In genomic region chr1:59524071-59524470, GRCm38 (mm10) we compare ENCODE assay signal across 9 mouse cellular contexts. TPM values are rescaled to one million over a fixed set of nuclear protein-coding genes. Genes with fewer than 3 reads are reported as not detected.
DNase-seq lines count a peak whose midpoint lies in the region; ATAC-seq and TF ChIP-seq lines count a peak whose summit lies in the region.
"Had no signal": no experiment of that assay in that cellular context is flagged by ENCODE, and none has a peak within 500 bp of the region (broad histone marks: within the 10 kb centered on the region; RNA-seq: fewer than 3 reads in every experiment).

No protein-coding gene starts in this region.

- TF ChIP-seq EP300 in stomach, postnatal 0 days (optimal IDR thresholded peaks at IDR 0.05), result no peak

- no peak for TF ChIP-seq CTCF in stomach, postnatal 0 days (IDR thresholded peaks at IDR 0.05; ENCODE audit: low read depth)

- H3K27me3 ChIP-seq in lung, embryonic 15.5 days, result no peaks in the 10 kb centered on the region
- H3K27me3 ChIP-seq in forebrain, embryonic 11.5 days (ENCODE audit: control insufficient read depth, insufficient read depth, low read length), result no peaks in the 10 kb centered on the region
- H3K27me3 ChIP-seq in limb, embryonic 14.5 days (ENCODE audit: control insufficient read depth, insufficient read depth, low read length), result no peaks in the 10 kb centered on the region
- no peaks in the 10 kb centered on the region for H3K27me3 ChIP-seq in stomach, postnatal 0 days (ENCODE audit: control insufficient read depth, insufficient read depth, low read length)
- H3K27me3 ChIP-seq in heart, embryonic 11.5 days (ENCODE audit: control insufficient read depth, insufficient read depth, low read length), result no peaks in the 10 kb centered on the region

- no peak overlapping the region for H3K4me3 ChIP-seq in lung, embryonic 15.5 days
- H3K4me3 ChIP-seq in forebrain, embryonic 11.5 days (ENCODE audit: low read depth, low read length), result no peak overlapping the region
- no peak overlapping the region for H3K4me3 ChIP-seq in limb, embryonic 14.5 days (replicated peaks; ENCODE audit: low read length)
- H3K4me3 ChIP-seq in stomach, postnatal 0 days (ENCODE audit: low read depth, low read length), result no peak overlapping the region
- no peak overlapping the region for H3K4me3 ChIP-seq in heart, embryonic 11.5 days (ENCODE audit: low read depth, low read length)

- no peaks in the 10 kb centered on the region for H3K9me3 ChIP-seq in lung, embryonic 15.5 days
- H3K9me3 ChIP-seq in forebrain, embryonic 11.5 days (ENCODE audit: control insufficient read depth, low read length), result no peaks in the 10 kb centered on the region
- no peaks in the 10 kb centered on the region for H3K9me3 ChIP-seq in limb, embryonic 14.5 days (ENCODE audit: control insufficient read depth, low read length)
- H3K9me3 ChIP-seq in stomach, postnatal 0 days (ENCODE audit: control insufficient read depth, low read length), result no peaks in the 10 kb centered on the region
- no peaks in the 10 kb centered on the region for H3K9me3 ChIP-seq in heart, embryonic 11.5 days (replicated peaks; ENCODE audit: control insufficient read depth, low read length)

- H3K4me2 ChIP-seq in lung, embryonic 15.5 days, result no peak overlapping the region
- no peak overlapping the region for H3K4me2 ChIP-seq in forebrain, embryonic 11.5 days (ENCODE audit: low read depth, low read length, severe bottlenecking)
- H3K4me2 ChIP-seq in limb, embryonic 14.5 days (replicated peaks; ENCODE audit: low read depth, low read length, severe bottlenecking), result no peak overlapping the region
- H3K4me2 ChIP-seq in stomach, postnatal 0 days (replicated peaks; ENCODE audit: low read depth), result no peak overlapping the region
- H3K4me2 ChIP-seq in heart, embryonic 11.5 days, result no peak overlapping the region

- no peak for TF ChIP-seq POLR2A in limb, embryonic 14.5 days (IDR thresholded peaks at IDR 0.05; ENCODE audit: borderline replicate concordance, extremely low read depth, insufficient read depth, insufficient read length)

- H3K27ac ChIP-seq in lung, embryonic 15.5 days, result 0 out of 2 replicates have a peak overlapping the region, but pooled peaks have one; percentile 19
- H3K27ac ChIP-seq in forebrain, embryonic 11.5 days (ENCODE audit: low read depth, low read length), result no peak overlapping the region
- 0 out of 2 replicates have a peak overlapping the region, but pooled peaks have one; percentile 33 for H3K27ac ChIP-seq in limb, embryonic 14.5 days (replicated peaks; ENCODE audit: low read depth, low read length)
- 0 out of 2 replicates have a peak overlapping the region, but pooled peaks have one; percentile 13 for H3K27ac ChIP-seq in stomach, postnatal 0 days (replicated peaks)
- H3K27ac ChIP-seq in heart, embryonic 11.5 days (ENCODE audit: low read depth, low read length), result no peak overlapping the region

- peaks cover 23% of the 10 kb centered on the region for H3K4me1 ChIP-seq in lung, embryonic 15.5 days
- peaks cover 10% of the 10 kb centered on the region; the same call in 1 of the 2 replicates for H3K4me1 ChIP-seq in forebrain, embryonic 11.5 days (replicated peaks; ENCODE audit: control insufficient read depth, insufficient read depth, low read length)
- H3K4me1 ChIP-seq in limb, embryonic 14.5 days (ENCODE audit: control insufficient read depth, insufficient read depth, low read length), result peaks cover 21% of the 10 kb centered on the region
- no peaks in the 10 kb centered on the region; the same call in 1 of the 2 replicates for H3K4me1 ChIP-seq in stomach, postnatal 0 days (replicated peaks; ENCODE audit: control insufficient read depth, insufficient read depth)
- peaks cover 5% of the 10 kb centered on the region for H3K4me1 ChIP-seq in heart, embryonic 11.5 days (ENCODE audit: control insufficient read depth, insufficient read depth, low read length)

- no peak for ATAC-seq in lung, embryonic 15.5 days (ENCODE audit: borderline replicate concordance, extremely low read depth, low FRiP score, low TSS enrichment)
- ATAC-seq in forebrain, embryonic 11.5 days (replicated peaks; ENCODE audit: low FRiP score), result peak; percentile 46; the same call in 1 of the 2 replicates
- ATAC-seq in limb, embryonic 14.5 days (ENCODE audit: low FRiP score, low read depth), result no peak
- no peak for ATAC-seq in stomach, postnatal 0 days (ENCODE audit: low FRiP score, low TSS enrichment)
- ATAC-seq in heart, embryonic 11.5 days (replicated peaks; ENCODE audit: insufficient number of reproducible peaks, low FRiP score, low TSS enrichment), result no peak
- no peak for ATAC-seq in granulocyte monocyte progenitor cell, adult 5-6 weeks (replicated peaks; ENCODE audit: poor library complexity, severe bottlenecking)
- ATAC-seq: activated CD4-positive, CD25-positive, alpha-beta regulatory T cell, adult 4 months had no signal

- no peaks in the 10 kb centered on the region for H3K36me3 ChIP-seq in lung, embryonic 15.5 days
- H3K36me3 ChIP-seq in forebrain, embryonic 11.5 days (ENCODE audit: control insufficient read depth, insufficient read depth, low read length), result no peaks in the 10 kb centered on the region
- H3K36me3 ChIP-seq in limb, embryonic 14.5 days (ENCODE audit: control insufficient read depth, insufficient read depth, low read length), result no peaks in the 10 kb centered on the region
- H3K36me3 ChIP-seq in stomach, postnatal 0 days (ENCODE audit: control insufficient read depth, insufficient read depth, low read length), result no peaks in the 10 kb centered on the region
- no peaks in the 10 kb centered on the region for H3K36me3 ChIP-seq in heart, embryonic 11.5 days (ENCODE audit: control insufficient read depth, insufficient read depth, low read length)

- DNase-seq in lung, postnatal 4 days, result no peak
- no peak for DNase-seq in forebrain, embryonic 11.5 days (ENCODE audit: low spot score)
- no peak for DNase-seq in limb, embryonic 14.5 days (ENCODE audit: low spot score)
- no peak for DNase-seq in stomach, postnatal 0 days (ENCODE audit: low spot score)
- DNase-seq in thymus, postnatal 10 days (ENCODE audit: low spot score in 2 of 2), result no peak

- 63% methylated on average over 2 of the region's 2 CpGs for WGBS in lung, embryonic 15.5 days
- 47% methylated on average over 2 of the region's 2 CpGs for WGBS in forebrain, embryonic 11.5 days
- WGBS in limb, embryonic 14.5 days, result 74% methylated on average over 2 of the region's 2 CpGs
- WGBS in stomach, postnatal 0 days, result 66% methylated on average over 2 of the region's 2 CpGs
- WGBS in heart, embryonic 11.5 days (ENCODE audit: insufficient replicate concordance), result 62% methylated on average over 2 of the region's 2 CpGs

- H3K9ac ChIP-seq in lung, embryonic 15.5 days, result no peak overlapping the region
- H3K9ac ChIP-seq in forebrain, embryonic 11.5 days (ENCODE audit: low read length), result no peak overlapping the region
- no peak overlapping the region for H3K9ac ChIP-seq in limb, embryonic 14.5 days (ENCODE audit: low read depth, low read length, severe bottlenecking)
- no peak overlapping the region for H3K9ac ChIP-seq in stomach, postnatal 0 days (ENCODE audit: low read length)
- no peak overlapping the region for H3K9ac ChIP-seq in heart, embryonic 11.5 days (ENCODE audit: low read depth, low read length)

RNA-seq across cellular contexts. Expression of gene Gm973, which starts 8.0 kb away (rescaled TPM):
- polyA plus RNA-seq in lung, embryonic 15.5 days (2015; fragmentation: Nextera tagmentation; extraction: Ambion mirVana), result 0.76 and 0.86 TPM in 2 replicates
- polyA plus RNA-seq in forebrain, embryonic 11.5 days (2014; fragmentation: Nextera tagmentation; extraction: Ambion mirVana), result 0.85 and 0.99 TPM in 2 replicates
- 2.2 and 2.8 TPM in 2 replicates for polyA plus RNA-seq in limb, embryonic 14.5 days (2012; rRNA removed)
- polyA plus RNA-seq in limb, embryonic 14.5 days (2014; fragmentation: Nextera tagmentation; extraction: Ambion mirVana), result 1.8 and 2.1 TPM in 2 replicates
- 0.51 and 1.2 TPM in 2 replicates for polyA plus RNA-seq in stomach, postnatal 0 days (2015; fragmentation: Nextera tagmentation; extraction: Ambion mirVana)
- polyA plus RNA-seq in heart, embryonic 11.5 days (2014; fragmentation: Nextera tagmentation; extraction: Ambion mirVana), result 0.17 TPM in 1 of 2 replicates, not detected in the other
- 0.41 and 2.8 TPM in 2 replicates for total RNA-seq in granulocyte monocyte progenitor cell, adult 5-6 weeks (2014; fragmentation: Nextera tagmentation)
- total RNA-seq in granulocyte monocyte progenitor cell, adult 5-6 weeks (2017), result not detected in 2 replicates
- polyA plus RNA-seq: activated CD4-positive, CD25-positive, alpha-beta regulatory T cell, adult 4 months had no signal

RNA-seq across cellular contexts. Expression of gene Fzd7, which starts 41.8 kb away (rescaled TPM):
- polyA plus RNA-seq in lung, embryonic 15.5 days (2015; fragmentation: Nextera tagmentation; extraction: Ambion mirVana), result 15.4 and 15.8 TPM in 2 replicates
- 12.7 and 15.4 TPM in 2 replicates for polyA plus RNA-seq in forebrain, embryonic 11.5 days (2014; fragmentation: Nextera tagmentation; extraction: Ambion mirVana)
- polyA plus RNA-seq in limb, embryonic 14.5 days (2012; rRNA removed), result 27.5 and 38.0 TPM in 2 replicates
- polyA plus RNA-seq in limb, embryonic 14.5 days (2014; fragmentation: Nextera tagmentation; extraction: Ambion mirVana), result 14.8 and 14.9 TPM in 2 replicates
- polyA plus RNA-seq in stomach, postnatal 0 days (2015; fragmentation: Nextera tagmentation; extraction: Ambion mirVana), result 3.9 and 4.5 TPM in 2 replicates
- 4.5 and 6.0 TPM in 2 replicates for polyA plus RNA-seq in heart, embryonic 11.5 days (2014; fragmentation: Nextera tagmentation; extraction: Ambion mirVana)
- total RNA-seq in granulocyte monocyte progenitor cell, adult 5-6 weeks (2014; fragmentation: Nextera tagmentation), result 4.3 and 4.9 TPM in 2 replicates
- 2.8 and 4.6 TPM in 2 replicates for total RNA-seq in granulocyte monocyte progenitor cell, adult 5-6 weeks (2017)
- polyA plus RNA-seq: activated CD4-positive, CD25-positive, alpha-beta regulatory T cell, adult 4 months had no signal

Comparison
In these comparisons a context has a peak if more than half of its experiments do, and no peak if none do; other contexts are left out.
1. H3K27ac ChIP-seq: peak in lung, embryonic 15.5 days (single experiment), limb, embryonic 14.5 days (single experiment) and stomach, postnatal 0 days (single experiment); none in forebrain, embryonic 11.5 days (single experiment) and heart, embryonic 11.5 days (single experiment).